14 mouse cellular contexts compared by ENCODE assay signal in the genomic region with DNA sequence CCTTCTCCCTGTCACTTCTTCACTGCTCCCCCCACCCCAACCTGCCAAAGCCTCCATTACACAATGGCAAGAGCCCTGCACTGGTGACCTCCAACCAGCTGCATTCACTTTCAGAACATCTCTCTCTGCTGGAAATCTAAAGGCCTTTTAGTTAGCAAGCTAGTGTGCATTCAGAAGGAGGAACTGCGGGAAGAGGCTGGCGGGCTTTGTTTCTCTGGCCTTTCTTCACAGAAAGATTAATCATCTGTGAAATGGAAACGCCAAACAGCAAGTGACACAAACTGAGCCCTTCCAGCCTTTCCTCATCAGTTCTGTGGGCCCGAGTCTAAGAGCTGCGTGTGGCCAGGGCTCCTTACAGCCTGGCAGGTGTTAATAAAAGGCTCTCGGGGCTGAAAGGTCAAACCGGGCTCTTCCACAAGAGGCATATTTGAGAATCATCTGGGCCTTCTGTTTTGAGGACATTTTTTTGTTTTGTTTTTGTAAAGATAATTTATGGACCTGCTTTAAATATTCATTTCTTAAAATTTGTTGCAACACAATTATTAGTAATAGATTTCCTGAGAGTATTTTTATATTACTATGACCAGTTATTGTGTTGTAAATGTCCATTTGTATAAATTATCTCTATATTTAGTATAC.
DNase-seq lines count a peak whose midpoint lies in the region; ATAC-seq and TF ChIP-seq lines count a peak whose summit lies in the region.
"Had no signal": no experiment of that assay in that cellular context is flagged by ENCODE, and none has a peak within 500 bp of the region (broad histone marks: within the 10 kb centered on the region; RNA-seq: fewer than 3 reads in every experiment).

No protein-coding gene starts in this region.

- no peak overlapping the region for H3K9ac ChIP-seq in liver, embryonic 11.5 days (ENCODE audit: low read depth, low read length)
- H3K9ac ChIP-seq in liver, postnatal 0 days (replicated peaks): no peak overlapping the region
- no peak overlapping the region for H3K9ac ChIP-seq in embryonic facial prominence, embryonic 14.5 days (ENCODE audit: low read depth, low read length)
- H3K9ac ChIP-seq in hindbrain, embryonic 16.5 days (ENCODE audit: low read depth, low read length): no peak overlapping the region
- H3K9ac ChIP-seq in neural tube, embryonic 15.5 days (replicated peaks): no peak overlapping the region
- H3K9ac ChIP-seq in heart, adult 2 months (ENCODE audit: low read depth, low read length): no peak overlapping the region
- H3K9ac ChIP-seq: liver, embryonic 14.5 days had no signal

- WGBS in liver, embryonic 11.5 days: 65% methylated on average over 7 of the region's 7 CpGs
- 58% methylated on average over 7 of the region's 7 CpGs for WGBS in liver, postnatal 0 days (ENCODE audit: insufficient replicate concordance)
- 31% methylated on average over 7 of the region's 7 CpGs for WGBS in embryonic facial prominence, embryonic 14.5 days
- WGBS in hindbrain, embryonic 16.5 days: 13% methylated on average over 7 of the region's 7 CpGs
- 12% methylated on average over 7 of the region's 7 CpGs for WGBS in neural tube, embryonic 15.5 days
- 77% methylated on average over 7 of the region's 7 CpGs for whole genome bisulfite sequencing in heart, adult 2 months

- ATAC-seq in liver, embryonic 11.5 days (replicated peaks; ENCODE audit: low FRiP score): no peak
- ATAC-seq in liver, postnatal 0 days: no peak
- no peak; the same call in 1 of the 2 replicates for ATAC-seq in embryonic facial prominence, embryonic 14.5 days (ENCODE audit: low read depth)
- peak; percentile 60 for ATAC-seq in hindbrain, embryonic 16.5 days
- no peak for ATAC-seq in neural tube, embryonic 15.5 days (ENCODE audit: low FRiP score)
- ATAC-seq: CD4-positive, CD25-positive, alpha-beta regulatory T cell, adult 4 months had no signal

- no peaks in the 10 kb centered on the region for H3K4me1 ChIP-seq in liver, embryonic 11.5 days (replicated peaks; ENCODE audit: control insufficient read depth, insufficient read depth, low read length)
- H3K4me1 ChIP-seq in liver, postnatal 0 days (ENCODE audit: insufficient read depth): peaks cover 4% of the 10 kb centered on the region; the same call in 1 of the 2 replicates
- H3K4me1 ChIP-seq in embryonic facial prominence, embryonic 14.5 days (ENCODE audit: control insufficient read depth, insufficient read depth, low read length): no peaks in the 10 kb centered on the region
- peaks cover 3% of the 10 kb centered on the region for H3K4me1 ChIP-seq in hindbrain, embryonic 16.5 days (ENCODE audit: control insufficient read depth, insufficient read depth, low read depth, low read length)
- peaks cover 5% of the 10 kb centered on the region for H3K4me1 ChIP-seq in neural tube, embryonic 15.5 days
- H3K4me1 ChIP-seq in heart, adult 2 months (ENCODE audit: control insufficient read depth, insufficient read depth, low read length): no peaks in the 10 kb centered on the region

- TF ChIP-seq CTCF in liver, postnatal 0 days (IDR thresholded peaks at IDR 0.05; ENCODE audit: low read depth): no peak
- TF ChIP-seq CTCF in heart, adult 2 months (IDR thresholded peaks at IDR 0.05): no peak

- TF ChIP-seq EP300 in liver, postnatal 0 days (IDR thresholded peaks at IDR 0.05; ENCODE audit: low read depth): no peak
- no peak for TF ChIP-seq EP300 in heart, adult 2 months (IDR thresholded peaks at IDR 0.05; ENCODE audit: insufficient read depth, low read depth, low read length)

- intact Hi-C loops in left cerebral cortex, postnatal 36 days (cut with DNase I): no loop called here
- intact Hi-C loops in heart, adult 2 months (cut with DNase I): no loop called here

- H3K9me3 ChIP-seq in liver, embryonic 11.5 days (ENCODE audit: control insufficient read depth, low read length): no peaks in the 10 kb centered on the region
- H3K9me3 ChIP-seq in liver, postnatal 0 days (ENCODE audit: low read length): no peaks in the 10 kb centered on the region
- no peaks in the 10 kb centered on the region for H3K9me3 ChIP-seq in embryonic facial prominence, embryonic 14.5 days (ENCODE audit: control insufficient read depth, low read length)
- no peaks in the 10 kb centered on the region for H3K9me3 ChIP-seq in hindbrain, embryonic 16.5 days (ENCODE audit: control insufficient read depth, low read length)
- H3K9me3 ChIP-seq in neural tube, embryonic 15.5 days (replicated peaks): no peaks in the 10 kb centered on the region

- no peaks in the 10 kb centered on the region for H3K79me2 ChIP-seq in heart, adult 2 months (replicated peaks; ENCODE audit: control insufficient read depth, insufficient read depth, low read length)

- no peak overlapping the region for H3K4me3 ChIP-seq in liver, embryonic 11.5 days (ENCODE audit: low read depth, low read length)
- no peak overlapping the region for H3K4me3 ChIP-seq in liver, postnatal 0 days (ENCODE audit: low read depth, low read length)
- H3K4me3 ChIP-seq in embryonic facial prominence, embryonic 14.5 days (ENCODE audit: low read depth, low read length): no peak overlapping the region
- no peak overlapping the region for H3K4me3 ChIP-seq in hindbrain, embryonic 16.5 days (ENCODE audit: low read length)
- no peak overlapping the region for H3K4me3 ChIP-seq in neural tube, embryonic 15.5 days (replicated peaks)
- no peak overlapping the region for H3K4me3 ChIP-seq in heart, adult 2 months

- DNase-seq in liver, embryonic 11.5 days (ENCODE audit: low spot score): peak; percentile 34
- no peak for DNase-seq in liver, postnatal 0 days
- DNase-seq in embryonic facial prominence, embryonic 14.5 days (ENCODE audit: low spot score): peak; percentile 32
- no peak for DNase-seq in left cerebral cortex, postnatal 36 days (ENCODE audit: low spot score in 2 of 2)
- DNase-seq in heart, adult 2 months: no peak
- no peak for DNase-seq in spleen, postnatal 36 days (ENCODE audit: low spot score in 2 of 2)
- DNase-seq: cerebellum, adult 9-10 months; heart, postnatal 4 days; layer of hippocampus, adult 9-11 months; thymus, postnatal 25 days had no signal

- no peaks in the 10 kb centered on the region for H3K27me3 ChIP-seq in liver, embryonic 11.5 days (replicated peaks; ENCODE audit: control insufficient read depth, insufficient read depth, low read length)
- H3K27me3 ChIP-seq in liver, postnatal 0 days (ENCODE audit: insufficient read depth, low read length): no peaks in the 10 kb centered on the region
- H3K27me3 ChIP-seq in embryonic facial prominence, embryonic 14.5 days (replicated peaks; ENCODE audit: control insufficient read depth, insufficient read depth, low read length): no peaks in the 10 kb centered on the region
- no peaks in the 10 kb centered on the region for H3K27me3 ChIP-seq in hindbrain, embryonic 16.5 days (replicated peaks; ENCODE audit: control insufficient read depth, insufficient read depth, low read length)
- no peaks in the 10 kb centered on the region for H3K27me3 ChIP-seq in neural tube, embryonic 15.5 days (replicated peaks)
- no peaks in the 10 kb centered on the region for H3K27me3 ChIP-seq in heart, adult 2 months (ENCODE audit: control insufficient read depth, insufficient read depth, low read length)

- H3K36me3 ChIP-seq in liver, embryonic 11.5 days (ENCODE audit: control insufficient read depth, insufficient read depth, low read length): no peaks in the 10 kb centered on the region; the same call in 1 of the 2 replicates
- no peaks in the 10 kb centered on the region for H3K36me3 ChIP-seq in liver, postnatal 0 days (replicated peaks; ENCODE audit: insufficient read depth, low read length)
- no peaks in the 10 kb centered on the region for H3K36me3 ChIP-seq in embryonic facial prominence, embryonic 14.5 days (ENCODE audit: control insufficient read depth, insufficient read depth, low read length)
- H3K36me3 ChIP-seq in hindbrain, embryonic 16.5 days (ENCODE audit: control insufficient read depth, insufficient read depth, low read length): no peaks in the 10 kb centered on the region
- no peaks in the 10 kb centered on the region for H3K36me3 ChIP-seq in neural tube, embryonic 15.5 days
- no peaks in the 10 kb centered on the region for H3K36me3 ChIP-seq in heart, adult 2 months (ENCODE audit: control insufficient read depth, insufficient read depth, low read length)

- no peak overlapping the region for H3K27ac ChIP-seq in liver, embryonic 11.5 days (ENCODE audit: low read depth, low read length)
- no peak overlapping the region for H3K27ac ChIP-seq in liver, postnatal 0 days (ENCODE audit: low read depth)
- no peak overlapping the region for H3K27ac ChIP-seq in embryonic facial prominence, embryonic 14.5 days (replicated peaks; ENCODE audit: low read depth, low read length)
- H3K27ac ChIP-seq in hindbrain, embryonic 16.5 days (ENCODE audit: low read depth, low read length): peak overlapping the region; percentile 54; the same call in 1 of the 2 replicates
- H3K27ac ChIP-seq in neural tube, embryonic 15.5 days (replicated peaks): 0 out of 2 replicates have a peak overlapping the region, but pooled peaks have one; percentile 11
- H3K27ac ChIP-seq in heart, adult 2 months: no peak overlapping the region
- H3K27ac ChIP-seq: liver, embryonic 14.5 days had no signal

- no peak overlapping the region for H3K4me2 ChIP-seq in liver, embryonic 11.5 days
- no peak overlapping the region for H3K4me2 ChIP-seq in liver, postnatal 0 days (ENCODE audit: low read depth, low read length)
- H3K4me2 ChIP-seq in embryonic facial prominence, embryonic 14.5 days (ENCODE audit: low read depth, low read length): no peak overlapping the region
- H3K4me2 ChIP-seq in hindbrain, embryonic 16.5 days (ENCODE audit: low read length): no peak overlapping the region
- H3K4me2 ChIP-seq in neural tube, embryonic 15.5 days: no peak overlapping the region

- no peak for TF ChIP-seq POLR2A in heart, adult 2 months (IDR thresholded peaks at IDR 0.05; ENCODE audit: insufficient read depth, low read depth, low read length)

Comparison
In these comparisons a context has a peak if more than half of its experiments do, and no peak if none do; other contexts are left out.
1. DNase-seq: peak in liver, embryonic 11.5 days (single experiment) and embryonic facial prominence, embryonic 14.5 days (single experiment); none in liver, postnatal 0 days (single experiment), left cerebral cortex, postnatal 36 days (0 of 2), heart, adult 2 months (0 of 2) and spleen, postnatal 36 days (0 of 2).
2. H3K27ac ChIP-seq: peak in hindbrain, embryonic 16.5 days (single experiment) and neural tube, embryonic 15.5 days (single experiment); none in liver, embryonic 11.5 days (single experiment), liver, postnatal 0 days (single experiment), embryonic facial prominence, embryonic 14.5 days (single experiment) and heart, adult 2 months (single experiment).